Mouse (Mus musculus) cerebellum, adult 2 months (tissue): ENCODE data around the gene Jph4.

Source experiments
- CTCF ChIP-seq: fragments of 200-500 bp; IDR thresholded peaks from 2 replicates; pipeline ENCODE4 v1.5.1; 2011; ENCODE audit warnings: low read depth, mild to moderate bottlenecking, control low read depth, low read length, moderate library complexity, borderline replicate concordance; ENCODE audit not compliant: insufficient read depth
- POLR2A ChIP-seq: fragments of 200-500 bp; IDR thresholded peaks from 2 replicates; pipeline ENCODE4 v1.6.1; 2011; ENCODE audit warnings: low read length, control low read depth, borderline replicate concordance; ENCODE audit not compliant: insufficient read depth

GRCm38 (mm10) chr14:55152174-55152573 lies 35.4 kb upstream of the Jph4 start:
- TF ChIP-seq CTCF (no peak), POLR2A (no peak)
